Mouse (Mus musculus) forebrain, embryonic 15.5 days (tissue): Measurements from ENCODE around the gene Nectin2. TPM values are rescaled to one million over a fixed set of nuclear protein-coding genes. Genes with fewer than 3 reads are reported as not detected.

Experiments
- ATAC-seq: fragments of 200-750 bp; cut with Nextera tagmentation; replicated peaks from 2 replicates; pipeline ENCODE4 v1.8.0; 2017; ENCODE audit warnings: mild to moderate bottlenecking, moderate TSS enrichment, moderate library complexity
- H3K27ac ChIP-seq: fragments of 300-500 bp; sonication (generic); replicated peaks from 2 replicates; pipeline ENCODE4 v1.5.1; 2015; ENCODE audit warnings: mild to moderate bottlenecking, inconsistent platforms
- H3K27me3 ChIP-seq: fragments of 300-500 bp; sonication (generic); 2 replicates; pipeline ENCODE4 v1.6.1; 2015; ENCODE audit warnings: inconsistent platforms
- H3K36me3 ChIP-seq: fragments of 300-500 bp; sonication (generic); 2 replicates; pipeline ENCODE4 v1.6.1; 2015; ENCODE audit warnings: mild to moderate bottlenecking, inconsistent platforms
- H3K4me1 ChIP-seq: fragments of 300-500 bp; sonication (generic); 2 replicates; pipeline ENCODE4 v1.6.1; 2015; ENCODE audit warnings: inconsistent platforms
- H3K4me2 ChIP-seq: fragments of 300-500 bp; sonication (generic); replicated peaks from 2 replicates; pipeline ENCODE4 v1.6.1; 2015; ENCODE audit warnings: mild to moderate bottlenecking, inconsistent platforms
- H3K4me3 ChIP-seq: fragments of 300-500 bp; sonication (generic); 2 replicates; pipeline ENCODE4 v1.5.1; 2015; ENCODE audit warnings: mild to moderate bottlenecking, inconsistent platforms
- H3K9ac ChIP-seq: fragments of 300-500 bp; sonication (generic); replicated peaks from 2 replicates; pipeline ENCODE4 v1.6.1; 2015; ENCODE audit warnings: mild to moderate bottlenecking, inconsistent platforms
- H3K9me3 ChIP-seq: fragments of 300-500 bp; sonication (generic); 2 replicates; pipeline ENCODE4 v1.6.1; 2016; ENCODE audit warnings: inconsistent platforms
- WGBS: fragments of 180-500 bp; shearing (Covaris S2); methylation state at CpG from one replicate; pipeline ENCODE4 v1.1.7; 2015; ENCODE audit warnings: mixed read lengths; 5-methylcytosine and 5-hydroxymethylcytosine counted together
- polyA plus RNA-seq: library from polyadenylated mRNA; unstranded; fragments of >200 nt; fragmentation: Nextera tagmentation; extraction: Ambion mirVana; gene quantifications from 2 replicates; pipeline ENCODE4 v1.2.1, GENCODE M21; 2015

The Nectin2 gene
- polyA plus RNA-seq, 1 experiment from 2014 or later = 45.3 TPM

DNA sequence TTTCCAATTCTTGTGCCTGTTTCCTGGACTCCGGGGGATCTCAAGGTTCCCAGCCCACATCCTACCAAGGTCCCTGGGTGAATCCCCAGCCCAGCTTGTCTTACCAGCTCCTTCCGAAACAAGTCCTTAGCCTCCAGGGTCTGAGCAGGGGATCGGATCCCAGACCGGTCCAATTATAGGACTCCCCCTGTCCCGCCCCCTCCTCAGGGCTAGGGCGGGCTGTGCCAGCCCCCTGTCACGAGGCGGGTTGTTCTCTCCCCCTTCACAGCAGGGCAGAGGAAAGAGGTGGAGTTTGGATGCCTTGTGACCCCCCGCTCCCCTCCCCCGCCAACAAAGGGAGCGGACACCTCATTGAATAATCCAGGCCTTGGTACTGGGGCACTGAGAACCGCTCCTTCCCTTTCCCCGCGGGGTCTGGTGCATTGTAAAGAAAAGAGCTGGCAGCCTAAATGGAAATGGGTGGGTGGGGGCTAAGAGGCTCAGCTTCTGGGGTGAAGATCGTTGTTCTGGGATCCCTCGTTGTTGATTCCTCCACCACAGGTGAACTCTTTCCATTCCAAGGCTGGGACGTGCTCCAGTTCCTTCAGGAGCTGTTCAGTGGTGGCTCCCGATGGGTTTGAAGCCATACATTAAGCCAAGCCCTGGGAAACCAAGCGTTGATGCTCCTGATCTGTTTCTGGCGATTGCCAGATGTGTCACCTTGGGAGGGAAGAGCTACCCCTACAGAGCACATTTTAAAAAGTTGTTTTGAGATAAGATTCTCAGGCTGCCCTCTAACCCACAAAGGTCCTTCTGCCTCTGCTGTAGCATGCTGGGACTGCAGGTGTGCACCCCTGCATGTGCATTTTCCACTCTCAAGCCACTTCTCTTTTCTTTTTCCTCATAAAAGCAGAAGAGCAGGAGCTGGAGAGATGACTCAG, 51.1 kb downstream of the Nectin2 start, which contains the start of gene Apoe:
Gene Apoe (minus strand): TSS at position 282 of the 920 bp plus-strand sequence.
- Histone ChIP-seq H3K36me3 (peaks cover 11% of the 10 kb centered on the region; the same call in 1 of the 2 replicates), H3K4me1 (peaks cover 16% of the 10 kb centered on the region), H3K9me3 (no peaks in the 10 kb centered on the region), H3K9ac (peak within 1 kb of the TSS; percentile 56), H3K4me3 (peak within 1 kb of the TSS; percentile 39), H3K27me3 (no peaks in the 10 kb centered on the region), H3K27ac (peak within 1 kb of the TSS; percentile 21), H3K4me2 (peak within 1 kb of the TSS; percentile 58)
- peak; percentile 51 for ATAC-seq
- 2% methylated on average over 20 of the region's 20 CpGs for WGBS

DNA sequence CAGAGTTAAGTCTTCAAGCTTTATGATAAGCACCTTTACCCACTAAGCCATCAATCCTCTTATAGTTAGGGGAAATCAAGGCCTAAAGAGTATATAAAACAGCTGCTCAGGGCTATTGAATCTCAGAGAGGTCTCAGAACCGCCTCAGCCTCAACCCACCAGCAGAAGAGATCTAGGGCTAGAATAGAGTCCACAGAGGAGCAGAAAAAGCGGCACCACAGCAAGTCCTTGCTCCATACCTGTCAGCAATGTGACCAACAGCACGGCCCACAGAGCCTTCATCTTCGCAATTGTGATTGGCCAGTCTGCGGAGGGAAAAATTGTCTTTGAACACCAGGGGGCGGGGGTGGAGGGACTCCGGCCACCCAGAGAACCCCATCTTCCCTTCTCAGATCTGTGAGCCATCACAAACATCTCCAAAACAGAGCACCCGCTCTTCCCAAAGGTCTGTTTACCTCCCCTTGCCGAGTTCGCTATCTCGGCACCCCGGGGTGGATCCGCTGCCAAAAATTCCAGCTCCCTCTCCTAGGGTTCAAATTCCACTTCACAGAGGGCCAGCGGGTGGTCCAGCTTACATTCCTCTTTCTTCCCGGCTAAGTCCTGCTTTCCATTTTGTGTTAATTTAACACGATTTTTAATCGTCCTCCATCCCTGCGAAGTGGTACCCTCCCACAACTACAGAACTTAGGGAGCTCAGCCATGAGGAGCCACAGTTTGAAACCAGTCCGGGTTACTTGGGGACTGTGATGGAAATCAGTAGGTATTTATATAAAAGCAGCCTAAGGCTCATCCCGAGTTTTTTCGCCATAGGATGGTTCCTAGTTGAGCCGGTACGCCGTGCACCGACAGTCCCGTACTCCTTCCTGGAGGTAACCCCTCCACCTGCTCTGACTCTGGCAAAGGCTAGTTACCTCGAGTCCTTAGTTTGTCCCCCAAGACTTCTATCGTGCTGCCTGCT, 52.1 kb downstream of the Nectin2 start:
- ATAC-seq = no peak
- H3K9me3 ChIP-seq = no peaks in the 10 kb centered on the region
- peaks cover 11% of the 10 kb centered on the region; the same call in 1 of the 2 replicates for H3K36me3 ChIP-seq
- H3K4me1 ChIP-seq = peaks cover 16% of the 10 kb centered on the region
- peak overlapping the region; percentile 39 for H3K4me3 ChIP-seq
- H3K27me3 ChIP-seq = no peaks in the 10 kb centered on the region
- H3K4me2 ChIP-seq = peak overlapping the region; percentile 58
- H3K27ac ChIP-seq = peak overlapping the region; percentile 21
- 3% methylated on average over 28 of the region's 28 CpGs for WGBS
- H3K9ac ChIP-seq = peak overlapping the region; percentile 56

DNA sequence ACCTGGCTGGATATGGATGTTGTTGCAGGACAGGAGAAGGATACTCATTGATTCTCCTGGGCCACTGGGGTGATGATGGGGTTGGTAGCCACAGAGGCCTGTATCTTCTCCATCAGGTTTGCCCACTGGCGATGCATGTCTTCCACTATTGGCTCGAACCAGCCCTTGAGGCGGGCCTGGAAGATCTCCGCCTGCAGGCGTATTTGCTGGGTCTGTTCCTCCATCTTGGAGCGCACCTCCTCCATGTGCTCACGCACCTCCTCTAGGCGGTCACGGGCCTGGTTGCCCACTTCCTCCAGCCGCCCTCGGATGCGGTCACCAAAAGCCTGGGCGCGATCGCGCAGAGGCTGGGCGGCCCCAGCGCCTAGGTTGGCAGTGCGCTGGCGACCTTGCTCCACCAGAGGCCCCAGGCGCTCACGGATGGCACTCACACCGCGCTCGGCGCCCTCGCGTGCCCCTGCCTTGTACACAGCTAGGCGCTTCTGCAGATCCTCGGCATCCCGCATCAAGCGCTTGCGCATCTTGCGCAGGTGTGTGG, 53.9 kb downstream of the Nectin2 start:
- H3K27ac ChIP-seq = no peak overlapping the region
- WGBS = 97% methylated on average over 34 of the region's 34 CpGs
- peaks cover 16% of the 10 kb centered on the region for H3K4me1 ChIP-seq
- H3K27me3 ChIP-seq = no peaks in the 10 kb centered on the region
- no peaks in the 10 kb centered on the region for H3K9me3 ChIP-seq
- no peak for ATAC-seq
- no peak overlapping the region for H3K4me3 ChIP-seq
- no peak overlapping the region for H3K9ac ChIP-seq
- H3K4me2 ChIP-seq = no peak overlapping the region
- no peaks in the 10 kb centered on the region; the same call in 1 of the 2 replicates for H3K36me3 ChIP-seq

DNA sequence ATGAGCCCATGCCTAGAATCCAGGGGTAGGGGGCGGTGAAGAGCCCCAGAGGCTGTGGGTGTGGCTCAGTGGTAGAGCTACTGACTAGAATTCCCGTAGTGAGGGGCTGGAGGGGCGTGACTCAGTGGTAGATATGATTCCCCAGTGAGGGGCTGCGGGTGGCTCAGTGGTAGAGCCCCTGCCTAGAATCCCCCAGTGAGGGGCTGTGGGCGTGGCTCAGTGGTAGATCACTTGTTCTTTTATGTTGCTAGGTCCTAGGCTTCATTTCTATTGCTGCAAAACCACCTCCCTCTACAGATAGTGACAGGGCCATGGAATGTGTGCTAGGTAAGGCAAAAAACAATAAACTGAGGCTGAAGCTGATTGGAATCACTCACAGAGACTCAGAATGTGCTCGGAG, 54.4 kb downstream of the Nectin2 start:
- Histone ChIP-seq H3K4me1 (peaks cover 16% of the 10 kb centered on the region), H3K36me3 (no peaks in the 10 kb centered on the region; the same call in 1 of the 2 replicates), H3K27ac (no peak overlapping the region), H3K4me2 (no peak overlapping the region), H3K9me3 (no peaks in the 10 kb centered on the region), H3K9ac (no peak overlapping the region), H3K4me3 (no peak overlapping the region), H3K27me3 (no peaks in the 10 kb centered on the region)
- ATAC-seq = no peak
- 94% methylated on average over 6 of the region's 6 CpGs for WGBS

DNA sequence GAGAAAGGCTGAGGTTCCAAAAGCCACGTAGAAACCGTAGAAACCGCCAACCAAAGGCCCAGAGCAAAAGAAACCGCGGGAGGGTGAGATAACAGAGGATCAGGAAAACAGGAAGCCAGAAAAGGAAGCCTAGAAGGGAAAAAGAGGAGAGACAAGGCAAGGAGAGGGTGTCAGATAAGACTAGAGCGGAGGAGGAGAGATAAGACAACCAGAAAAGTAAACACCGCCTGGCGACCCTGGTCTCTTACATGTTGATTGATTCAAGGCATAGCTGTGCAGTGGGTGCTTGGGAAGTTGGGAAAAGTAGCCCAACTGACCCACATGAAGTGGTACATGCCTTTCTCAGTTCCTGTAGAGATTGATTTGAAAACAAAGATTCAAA, 55.1 kb downstream of the Nectin2 start:
- 74% methylated on average over 8 of the region's 8 CpGs for WGBS
- H3K9me3 ChIP-seq = no peaks in the 10 kb centered on the region
- H3K4me1 ChIP-seq = peaks cover 16% of the 10 kb centered on the region
- no peaks in the 10 kb centered on the region for H3K27me3 ChIP-seq
- no peak overlapping the region for H3K4me2 ChIP-seq
- H3K27ac ChIP-seq = no peak overlapping the region
- no peak overlapping the region for H3K4me3 ChIP-seq
- H3K9ac ChIP-seq = no peak overlapping the region
- ATAC-seq = no peak
- H3K36me3 ChIP-seq = no peaks in the 10 kb centered on the region; the same call in 1 of the 2 replicates

DNA sequence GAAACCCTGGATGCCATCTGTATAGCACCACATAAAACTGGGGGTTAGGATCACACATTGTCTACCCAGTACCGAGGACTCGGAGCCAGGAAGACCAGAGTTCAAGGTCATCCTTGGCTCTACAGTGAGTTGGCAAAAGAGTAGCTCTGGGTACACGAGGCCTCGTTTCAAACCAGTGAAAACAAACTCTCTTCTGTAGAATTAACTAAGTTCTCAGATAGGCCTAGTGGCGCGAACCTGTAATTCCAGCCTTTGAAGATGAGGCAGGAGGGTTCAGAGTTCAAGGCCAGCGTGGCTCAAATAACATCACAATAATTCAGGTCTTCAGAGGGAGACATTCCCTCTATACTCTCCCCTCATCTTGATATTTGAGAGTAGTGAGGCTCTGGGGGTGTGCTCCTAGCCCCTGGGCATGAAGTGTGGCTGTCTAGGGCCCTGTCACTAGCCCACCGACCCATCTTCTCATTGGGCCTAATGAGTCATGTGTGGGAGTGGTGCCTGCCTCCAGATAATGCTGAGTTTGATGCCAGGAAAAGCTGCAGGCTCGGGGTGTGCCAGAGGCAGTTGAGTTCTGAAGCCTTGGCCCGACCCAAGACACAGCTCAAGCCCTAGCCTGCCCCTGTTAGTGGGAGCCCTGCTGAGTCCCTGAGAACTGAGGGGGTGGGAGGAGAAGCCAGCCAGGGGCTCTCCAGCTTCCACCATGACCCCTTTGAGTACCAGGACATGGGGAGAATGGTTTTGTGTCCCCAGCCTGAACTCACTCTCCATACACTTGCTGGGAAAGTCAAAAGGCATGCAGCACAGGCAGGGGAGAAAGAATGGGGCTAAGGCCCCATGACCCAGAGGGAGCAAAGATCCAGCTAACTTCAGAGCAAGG, 55.7 kb downstream of the Nectin2 start:
- H3K4me3 ChIP-seq = no peak overlapping the region
- ATAC-seq = no peak
- no peak overlapping the region for H3K27ac ChIP-seq
- H3K9me3 ChIP-seq = no peaks in the 10 kb centered on the region
- H3K4me1 ChIP-seq = peaks cover 16% of the 10 kb centered on the region
- WGBS = 85% methylated on average over 10 of the region's 10 CpGs
- H3K4me2 ChIP-seq = no peak overlapping the region
- H3K27me3 ChIP-seq = no peaks in the 10 kb centered on the region
- no peaks in the 10 kb centered on the region; the same call in 1 of the 2 replicates for H3K36me3 ChIP-seq
- no peak overlapping the region for H3K9ac ChIP-seq

DNA sequence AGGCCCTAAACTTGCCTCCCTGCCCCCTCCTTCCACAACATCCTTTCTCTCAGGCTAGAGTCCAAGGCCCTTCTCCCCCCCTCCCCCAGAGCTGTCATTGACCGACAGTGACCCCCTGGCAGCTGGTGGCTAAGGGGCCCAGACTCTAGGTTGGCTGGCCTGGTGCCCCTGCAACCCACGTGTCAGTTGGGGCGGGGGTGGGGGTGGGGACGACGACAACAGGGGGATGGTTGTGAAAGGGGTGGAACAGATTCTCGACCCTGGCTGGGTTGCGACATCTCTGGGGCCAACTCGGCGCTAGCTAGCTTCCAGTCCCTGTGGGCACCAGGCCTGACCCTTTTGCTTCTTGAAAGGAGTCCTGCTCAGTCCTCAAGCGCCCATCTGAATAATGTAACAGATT, 56.9 kb downstream of the Nectin2 start:
- Histone ChIP-seq H3K9ac (no peak overlapping the region), H3K9me3 (no peaks in the 10 kb centered on the region), H3K4me3 (no peak overlapping the region), H3K36me3 (no peaks in the 10 kb centered on the region; the same call in 1 of the 2 replicates), H3K4me1 (peaks cover 4% of the 10 kb centered on the region), H3K4me2 (no peak overlapping the region), H3K27ac (no peak overlapping the region), H3K27me3 (no peaks in the 10 kb centered on the region)
- WGBS = 39% methylated on average over 10 of the region's 10 CpGs
- ATAC-seq = no peak

DNA sequence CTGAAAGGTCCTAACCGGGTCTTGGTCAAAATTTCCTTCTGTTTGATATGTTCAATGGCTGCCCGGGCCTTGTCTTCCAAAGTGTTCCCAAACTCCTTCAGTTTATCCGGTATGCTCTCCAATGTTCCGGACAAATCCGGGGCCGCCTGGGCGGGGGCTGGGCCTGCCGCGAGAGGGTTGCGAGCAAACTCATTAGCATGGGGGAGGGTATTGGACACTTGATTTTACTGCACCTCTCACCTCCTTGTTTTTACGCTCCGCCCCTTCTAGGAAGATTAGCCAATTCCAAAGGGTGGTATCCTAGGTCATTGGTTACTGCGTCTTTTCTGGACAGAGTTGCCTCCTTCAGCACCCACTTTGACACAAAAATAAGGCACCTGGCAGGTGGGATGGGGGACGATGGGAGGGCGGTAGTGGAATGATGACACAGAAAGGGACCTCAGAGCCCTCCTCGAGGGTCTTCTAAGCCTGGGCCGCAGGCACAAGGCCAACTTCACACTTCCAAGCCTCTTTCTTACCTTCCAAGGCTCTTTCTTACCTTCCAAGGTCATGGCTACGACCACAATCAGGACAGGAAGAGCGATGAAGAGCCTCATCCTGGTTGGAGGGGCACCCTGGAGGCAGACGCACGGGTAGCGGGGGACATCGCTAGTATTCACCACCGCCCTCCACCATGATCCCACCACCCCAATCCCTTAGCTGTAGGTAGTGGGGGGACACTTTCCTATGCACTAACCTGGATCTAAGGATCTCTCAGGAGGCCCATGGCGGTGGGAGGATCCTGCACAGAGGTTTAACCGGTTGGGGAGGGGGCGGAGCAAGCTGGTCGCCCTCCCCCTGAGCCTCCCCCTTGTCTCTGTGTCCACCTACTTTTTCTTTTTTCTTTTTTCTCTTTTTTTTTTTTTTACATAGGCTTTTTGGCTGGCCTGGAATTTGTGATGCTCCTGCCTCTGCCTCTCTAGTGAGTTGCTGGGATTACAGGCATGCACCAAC, 58.1 kb downstream of the Nectin2 start, which contains the start of gene Apoc1:
Gene Apoc1 (minus strand): TSS at position 788 of the 993 bp plus-strand sequence.
- Histone ChIP-seq H3K4me1 (no peaks in the 10 kb centered on the region), H3K4me3 (no peak within 1 kb of the TSS), H3K9ac (no peak within 1 kb of the TSS), H3K27me3 (no peaks in the 10 kb centered on the region), H3K9me3 (no peaks in the 10 kb centered on the region), H3K36me3 (no peaks in the 10 kb centered on the region; the same call in 1 of the 2 replicates), H3K27ac (no peak within 1 kb of the TSS), H3K4me2 (no peak within 1 kb of the TSS)
- WGBS = 52% methylated on average over 28 of the region's 28 CpGs
- ATAC-seq = no peak

DNA sequence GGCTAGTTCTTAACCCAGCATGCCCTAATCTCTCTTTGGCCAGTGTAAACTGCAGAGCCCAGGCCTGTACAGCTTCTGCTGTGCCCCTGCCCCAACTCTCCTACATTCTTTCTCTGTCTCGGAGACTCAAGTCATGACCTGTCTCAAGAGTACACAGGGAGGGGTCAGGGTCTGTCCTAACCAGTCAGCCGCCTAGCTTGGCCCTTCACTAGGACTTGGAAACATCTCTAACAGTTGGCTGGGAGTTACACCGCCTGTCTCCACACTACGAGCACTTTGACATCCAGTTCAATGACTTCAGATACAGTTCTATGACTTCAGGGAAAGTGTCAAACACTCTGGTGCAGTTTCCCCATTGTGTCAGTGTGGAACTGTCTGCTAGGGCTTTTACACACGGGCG, 58.8 kb downstream of the Nectin2 start:
- no peak overlapping the region for H3K27ac ChIP-seq
- ATAC-seq = no peak
- no peak overlapping the region for H3K4me3 ChIP-seq

DNA sequence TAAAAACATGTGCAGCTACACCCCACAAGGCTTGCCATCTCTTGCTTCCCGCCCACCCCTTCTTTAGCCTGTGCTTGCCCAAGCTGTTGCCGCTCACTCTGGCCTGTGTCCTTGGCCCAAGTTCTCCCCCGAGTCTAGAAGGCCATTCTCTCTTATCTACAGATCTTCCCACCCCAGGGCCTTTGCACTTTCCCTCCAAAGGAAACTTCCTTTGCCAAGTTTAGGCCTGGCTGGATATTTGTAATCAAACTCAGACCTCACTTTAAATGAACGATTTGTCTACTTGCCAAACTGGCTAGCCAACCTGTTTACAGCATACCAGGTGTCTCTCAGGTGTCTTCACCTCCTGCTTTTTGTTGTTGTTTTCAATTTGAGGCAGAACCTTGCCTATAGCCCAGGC, 59.4 kb downstream of the Nectin2 start:
- no peaks in the 10 kb centered on the region for H3K36me3 ChIP-seq
- no peak overlapping the region for H3K9ac ChIP-seq
- H3K4me2 ChIP-seq = no peak overlapping the region
- H3K4me1 ChIP-seq = no peaks in the 10 kb centered on the region
- no peak overlapping the region for H3K4me3 ChIP-seq
- H3K27ac ChIP-seq = no peak overlapping the region
- no peaks in the 10 kb centered on the region for H3K27me3 ChIP-seq
- H3K9me3 ChIP-seq = no peaks in the 10 kb centered on the region
- ATAC-seq = no peak
- WGBS = 86% methylated on average over 4 of the region's 4 CpGs

More for the DNA sequence above, 58.8 kb downstream of the Nectin2 start:
- H3K9ac ChIP-seq = no peak overlapping the region
- WGBS = 77% methylated on average over 6 of the region's 6 CpGs
- no peaks in the 10 kb centered on the region for H3K4me1 ChIP-seq
- no peaks in the 10 kb centered on the region for H3K9me3 ChIP-seq
- no peaks in the 10 kb centered on the region; the same call in 1 of the 2 replicates for H3K36me3 ChIP-seq
- no peak overlapping the region for H3K4me2 ChIP-seq
- H3K27me3 ChIP-seq = no peaks in the 10 kb centered on the region
